Mouse (Mus musculus): Measurements from ENCODE around the gene Tmem88. TPM values are rescaled to one million over a fixed set of nuclear protein-coding genes. Genes with fewer than 3 reads are reported as not detected.
A peak's percentile ranks its signal among the peaks of the same experiment; 100 is the strongest.

Tmem88 gene
- polyA plus RNA-seq, 1 experiment = 0.16 TPM

DNA sequence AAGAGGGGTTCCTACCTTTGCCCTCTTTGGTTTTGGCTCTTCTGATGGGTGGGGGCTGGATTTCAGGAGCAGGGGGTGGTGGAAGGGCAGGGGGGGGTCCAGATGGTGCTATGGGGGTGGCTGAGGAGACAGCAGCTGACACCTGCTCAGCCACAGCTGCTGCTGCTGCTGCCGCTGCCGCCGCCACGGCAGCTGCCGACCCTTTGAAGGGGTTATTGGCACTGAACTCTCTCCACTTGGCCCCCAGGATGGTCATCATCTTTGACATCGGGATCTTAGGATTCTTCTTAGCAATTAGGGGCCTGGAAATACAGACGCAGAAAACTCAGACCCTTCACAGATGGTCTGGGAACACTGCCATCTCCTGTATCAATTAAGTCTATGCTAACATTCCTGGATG is 36.0 kb downstream of the Tmem88 start:
- peaks cover 68% of the 10 kb centered on the region for H3K36me3 ChIP-seq (ENCODE audit: control insufficient read depth, insufficient read depth)
- no peak overlapping the region for H3K4me3 ChIP-seq (ENCODE audit: insufficient read depth, poor library complexity, severe bottlenecking)
- peaks cover 26% of the 10 kb centered on the region for H3K79me2 ChIP-seq (ENCODE audit: control insufficient read depth, insufficient read depth)

DNA sequence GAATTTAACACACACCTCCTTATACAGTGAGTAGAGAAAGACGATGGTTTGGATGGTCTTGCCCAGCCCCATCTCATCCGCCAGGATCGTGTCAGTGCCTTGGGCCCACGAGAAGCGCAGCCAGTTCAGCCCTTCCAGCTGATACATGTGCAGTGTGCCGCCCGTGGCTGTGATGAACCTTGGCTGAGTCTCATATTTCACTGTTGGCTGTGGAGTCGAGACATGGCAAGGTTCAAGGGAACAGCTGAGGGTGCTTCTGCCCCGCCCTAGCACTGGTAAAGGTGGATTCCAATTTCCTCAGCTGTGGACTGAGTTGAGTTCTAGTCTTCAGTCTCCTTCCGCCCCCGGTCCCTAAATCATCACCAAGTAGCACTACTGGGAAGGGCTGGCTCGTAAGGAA is 40.3 kb downstream of the Tmem88 start:
- TF ChIP-seq USF1 (IDR thresholded peaks at IDR 0.05; ENCODE audit: low read depth) (no peak), FOSL1 (IDR thresholded peaks at IDR 0.05; ENCODE audit: insufficient read depth, low read length, poor library complexity, severe bottlenecking) (no peak), MYOD1 (IDR thresholded peaks at IDR 0.05; ENCODE audit: control insufficient read depth, insufficient read length, low read depth) (no peak), CTCF (IDR thresholded peaks at IDR 0.05; ENCODE audit: control insufficient read depth, insufficient read depth, insufficient read length) (no peak), CEBPB (IDR thresholded peaks at IDR 0.05; ENCODE audit: low read depth) (no peak), MAX (IDR thresholded peaks at IDR 0.05) (no peak), MYOG (IDR thresholded peaks at IDR 0.05; ENCODE audit: control insufficient read depth, extremely low read depth, insufficient read length) (no peak)
- peaks cover 91% of the 10 kb centered on the region for H3K36me3 ChIP-seq (ENCODE audit: control insufficient read depth, insufficient read depth)

More for the DNA sequence above, 36.0 kb downstream of the Tmem88 start:
- Histone ChIP-seq H3K79me3 (ENCODE audit: low read depth) (peaks cover 10% of the 10 kb centered on the region), H3K27me3 (ENCODE audit: control insufficient read depth, insufficient read depth, insufficient read length) (no peaks in the 10 kb centered on the region), H3ac (ENCODE audit: control insufficient read depth, insufficient read length, low read depth) (no peak overlapping the region)
- no peak for TF ChIP-seq USF1 (IDR thresholded peaks at IDR 0.05; ENCODE audit: low read depth)
- TF ChIP-seq CEBPB (IDR thresholded peaks at IDR 0.05; ENCODE audit: low read depth) = no peak
- TF ChIP-seq MAX (IDR thresholded peaks at IDR 0.05) = no peak
- TF ChIP-seq MYOG (IDR thresholded peaks at IDR 0.05; ENCODE audit: control insufficient read depth, extremely low read depth, insufficient read length) = peak; percentile 69
- TF ChIP-seq MYOD1 (IDR thresholded peaks at IDR 0.05; ENCODE audit: control insufficient read depth, insufficient read length, low read depth) = peak; percentile 18

GRCm38 (mm10) chr11:69356544-69356943 is 41.5 kb downstream of the Tmem88 start:
- no peak overlapping the region for H3ac ChIP-seq (ENCODE audit: control insufficient read depth, insufficient read length, low read depth)
- H3K79me2 ChIP-seq (ENCODE audit: control insufficient read depth, insufficient read depth) = no peaks in the 10 kb centered on the region
- H3K4me3 ChIP-seq (ENCODE audit: insufficient read depth, poor library complexity, severe bottlenecking) = no peak overlapping the region
- peaks cover 93% of the 10 kb centered on the region for H3K36me3 ChIP-seq (ENCODE audit: control insufficient read depth, insufficient read depth)
- no peaks in the 10 kb centered on the region for H3K27me3 ChIP-seq (ENCODE audit: control insufficient read depth, insufficient read depth, insufficient read length)
- TF ChIP-seq USF1 (IDR thresholded peaks at IDR 0.05; ENCODE audit: low read depth) (no peak), CTCF (IDR thresholded peaks at IDR 0.05; ENCODE audit: control insufficient read depth, insufficient read depth, insufficient read length) (no peak), MYOG (IDR thresholded peaks at IDR 0.05; ENCODE audit: control insufficient read depth, extremely low read depth, insufficient read length) (no peak), MAX (IDR thresholded peaks at IDR 0.05) (no peak), CEBPB (IDR thresholded peaks at IDR 0.05; ENCODE audit: low read depth) (no peak), MYOD1 (IDR thresholded peaks at IDR 0.05; ENCODE audit: control insufficient read depth, insufficient read length, low read depth) (no peak), FOSL1 (IDR thresholded peaks at IDR 0.05; ENCODE audit: insufficient read depth, low read length, poor library complexity, severe bottlenecking) (no peak)
- H3K79me3 ChIP-seq (ENCODE audit: low read depth) = no peaks in the 10 kb centered on the region

More for the DNA sequence above, 40.3 kb downstream of the Tmem88 start:
- H3ac ChIP-seq (ENCODE audit: control insufficient read depth, insufficient read length, low read depth) = no peak overlapping the region
- no peaks in the 10 kb centered on the region for H3K79me3 ChIP-seq (ENCODE audit: low read depth)
- H3K79me2 ChIP-seq (ENCODE audit: control insufficient read depth, insufficient read depth) = no peaks in the 10 kb centered on the region
- H3K4me3 ChIP-seq (ENCODE audit: insufficient read depth, poor library complexity, severe bottlenecking) = no peak overlapping the region
- H3K27me3 ChIP-seq (ENCODE audit: control insufficient read depth, insufficient read depth, insufficient read length) = no peaks in the 10 kb centered on the region

Other genes with a start within 250 kb of the Tmem88 start
- not detected for gene Alox12b, start 241.2 kb downstream of the Tmem88 start, polyA plus RNA-seq (2012; fragmentation: generic; extraction: Trizol)
- gene Alox8, start 200.4 kb downstream of the Tmem88 start, polyA plus RNA-seq (2012; fragmentation: generic; extraction: Trizol) = 0.06 TPM
- gene Gucy2e, start 161.2 kb downstream of the Tmem88 start, polyA plus RNA-seq (2012; fragmentation: generic; extraction: Trizol) = not detected
- gene Cntrob, start 74.5 kb downstream of the Tmem88 start, polyA plus RNA-seq (2012; fragmentation: generic; extraction: Trizol) = 9.9 TPM
- gene Trappc1, start 74.3 kb downstream of the Tmem88 start, polyA plus RNA-seq (2012; fragmentation: generic; extraction: Trizol) = 114 TPM
- 3.2 TPM for gene Kcnab3, start 72.0 kb downstream of the Tmem88 start, polyA plus RNA-seq (2012; fragmentation: generic; extraction: Trizol)
- 3.9 TPM for gene Rnf227, start 57.8 kb downstream of the Tmem88 start, polyA plus RNA-seq (2012; fragmentation: generic; extraction: Trizol)
- 100 TPM for gene Chd3, start 28.8 kb downstream of the Tmem88 start, polyA plus RNA-seq (2012; fragmentation: generic; extraction: Trizol)
- 229 TPM for gene Naa38, start 2.7 kb downstream of the Tmem88 start, polyA plus RNA-seq (2012; fragmentation: generic; extraction: Trizol)
- 22.8 TPM for gene Cyb5d1, start 2.6 kb downstream of the Tmem88 start, polyA plus RNA-seq (2012; fragmentation: generic; extraction: Trizol)
- gene Kdm6b, start 15.4 kb upstream of the Tmem88 start, polyA plus RNA-seq (2012; fragmentation: generic; extraction: Trizol) = 9.0 TPM
- 0.14 TPM for gene Dnah2, start 150.9 kb upstream of the Tmem88 start, polyA plus RNA-seq (2012; fragmentation: generic; extraction: Trizol)
- 0.61 TPM for gene Efnb3, start 162.0 kb upstream of the Tmem88 start, polyA plus RNA-seq (2012; fragmentation: generic; extraction: Trizol)
- 21.9 TPM for gene Wrap53, start 182.0 kb upstream of the Tmem88 start, polyA plus RNA-seq (2012; fragmentation: generic; extraction: Trizol)
- gene Trp53, start 182.1 kb upstream of the Tmem88 start, polyA plus RNA-seq (2012; fragmentation: generic; extraction: Trizol) = 226 TPM
- gene Atp1b2, start 207.7 kb upstream of the Tmem88 start, polyA plus RNA-seq (2012; fragmentation: generic; extraction: Trizol) = 0.20 TPM
- 0.18 TPM for gene Shbg, start 219.7 kb upstream of the Tmem88 start, polyA plus RNA-seq (2012; fragmentation: generic; extraction: Trizol)
- gene Sat2, start 223.8 kb upstream of the Tmem88 start, polyA plus RNA-seq (2012; fragmentation: generic; extraction: Trizol) = 3.8 TPM
- 96.0 TPM for gene Fxr2, start 234.8 kb upstream of the Tmem88 start, polyA plus RNA-seq (2012; fragmentation: generic; extraction: Trizol)

All from C2C12 (cell line).